Mouse (Mus musculus) ES-E14 (cell line): ENCODE data around the gene Ccdc71. TPM values are rescaled to one million over a fixed set of nuclear protein-coding genes. Genes with fewer than 3 reads are reported as not detected.

Experiments used
- DNase-seq: peaks from one replicate; pipeline ENCODE4 v3.0.0-alpha.2; 2013; ENCODE audit warnings: low read depth, low spot score
- H3K27ac ChIP-seq: 2 replicates; pipeline ENCODE4 v1.5.1; 2012; ENCODE audit warnings: low read depth, mild to moderate bottlenecking, low read length, moderate library complexity, mixed read lengths; ENCODE audit not compliant: poor library complexity, insufficient read depth, severe bottlenecking
- H3K36me3 ChIP-seq: 2 replicates; pipeline ENCODE4 v1.6.1; 2012; ENCODE audit warnings: mild to moderate bottlenecking, low read length, moderate library complexity, mixed read lengths; ENCODE audit not compliant: control insufficient read depth, poor library complexity, insufficient read depth, severe bottlenecking
- H3K4me1 ChIP-seq, 2 experiments: fragments of 150-350 bp in 1 of 2; sonication (generic) in 1 of 2; 2 replicates each; pipeline ENCODE4 v1.6.1; 2012; ENCODE audit warnings: low read length in 2 of 2, mild to moderate bottlenecking in 1 of 2, mixed read lengths in 1 of 2; ENCODE audit not compliant: control insufficient read depth in 2 of 2, insufficient read depth in 2 of 2, poor library complexity in 1 of 2
- H3K4me3 ChIP-seq, 2 experiments: fragments of 150-350 bp in 1 of 2; sonication (generic) in 1 of 2; 2 replicates each; pipeline ENCODE4 v1.5.1; 2012; ENCODE audit warnings: low read length in 2 of 2, low read depth in 1 of 2, mild to moderate bottlenecking in 1 of 2, mixed read lengths in 1 of 2; ENCODE audit not compliant: insufficient read depth in 1 of 2, poor library complexity in 1 of 2, severe bottlenecking in 1 of 2
- H3K9ac ChIP-seq: 2 replicates; pipeline ENCODE4 v1.6.1; 2012; ENCODE audit warnings: low read depth, mild to moderate bottlenecking, low read length, mixed read lengths; ENCODE audit not compliant: poor library complexity, insufficient read depth, severe bottlenecking
- H3K9me3 ChIP-seq: fragments of 150-350 bp; sonication (generic); 2 replicates; pipeline ENCODE4 v1.6.1; 2012; ENCODE audit warnings: low read depth, mild to moderate bottlenecking, low read length; ENCODE audit not compliant: control insufficient read depth, insufficient read depth
- CHD2 ChIP-seq: IDR thresholded peaks from 2 replicates; pipeline ENCODE4 v1.6.1; 2014; ENCODE audit warnings: mild to moderate bottlenecking, low read depth, low read length, inconsistent platforms
- HCFC1 ChIP-seq: IDR thresholded peaks from 2 replicates; pipeline ENCODE4 v1.6.1; 2012; ENCODE audit warnings: low read length, inconsistent platforms, borderline replicate concordance; ENCODE audit not compliant: insufficient read depth
- MAFK ChIP-seq: IDR thresholded peaks from 2 replicates; pipeline ENCODE4 v1.6.1; 2014; ENCODE audit warnings: mild to moderate bottlenecking, low read depth, low read length, inconsistent platforms; ENCODE audit not compliant: insufficient read depth
- ZC3H11A ChIP-seq: IDR thresholded peaks from 2 replicates; pipeline ENCODE4 v1.6.1; 2012; ENCODE audit warnings: low read depth, mild to moderate bottlenecking, inconsistent platforms, low read length, borderline replicate concordance
- ZNF384 ChIP-seq: IDR thresholded peaks from 2 replicates; pipeline ENCODE4 v1.6.1; 2012; ENCODE audit warnings: low read depth, low read length, inconsistent platforms
- in situ Hi-C, 2 experiments: fragments of 600-800 bp; cut with MboI; formaldehyde crosslinking; loops; one replicate each; pipeline ENCODE4 v1.15.1; 2025; ENCODE audit warnings: low sequenced_read_pairs in 2 of 2, inconsistent platforms in 1 of 2; ENCODE audit not compliant: unreplicated experiment in 2 of 2
- total RNA-seq: library from RNA; depleted of rRNA; stranded (reverse); fragments of 300-350 nt; gene quantifications from 2 replicates; pipeline ENCODE4 v1.2.3, GENCODE M21; 2012

The Ccdc71 gene
- total RNA-seq, 1 experiment: 18.6 TPM

- Histone ChIP-seq H3K36me3 (no peaks in the 10 kb centered on the region), H3K9me3 (no peaks in the 10 kb centered on the region), H3K4me1 (peaks cover 1 to 10% of the 10 kb centered on the region in 2 experiments; a peak in 2 of 4 replicates), H3K4me3 (peak within 1 kb of the TSS; percentile 58 to 59), H3K27ac (no peak within 1 kb of the TSS; the same call in 1 of the 2 replicates), H3K9ac (peak within 1 kb of the TSS; percentile 56)
- peak; percentile 85 for DNase-seq
- in situ Hi-C loops: no loop called here
- TF ChIP-seq ZC3H11A (no peak), ZNF384 (no peak), CHD2 (0 out of 2 replicates have a peak, but pooled peaks have one; percentile 36), MAFK (no peak), HCFC1 (no peak)
Measured at GRCm38 (mm10) chr9:108479721-108480351, 19.5 kb downstream of the Ccdc71 start, which contains the start of gene Lamb2. TSS of gene Lamb2 (plus strand) at chr9:108479736.

- no peak for DNase-seq
- Histone ChIP-seq H3K27ac (no peak overlapping the region), H3K4me1 (peaks cover 1 to 10% of the 10 kb centered on the region in 2 experiments; a peak in 2 of 4 replicates), H3K9me3 (no peaks in the 10 kb centered on the region), H3K9ac (no peak overlapping the region), H3K36me3 (no peaks in the 10 kb centered on the region), H3K4me3 (peak overlapping the region in 1 of 2 experiments; percentile 58; a peak in 2 of 4 replicates)
- no peak for TF ChIP-seq CHD2
- in situ Hi-C loops: no loop called here
Measured at GRCm38 (mm10) chr9:108480813-108481519, 20.6 kb downstream of the Ccdc71 start.

- no peak overlapping the region for H3K27ac ChIP-seq
- no peaks in the 10 kb centered on the region for H3K9me3 ChIP-seq
- H3K9ac ChIP-seq: no peak overlapping the region
- TF ChIP-seq CHD2: no peak
- TF ChIP-seq ZNF384: no peak
- no peak for TF ChIP-seq MAFK
- no peak for TF ChIP-seq HCFC1
- TF ChIP-seq ZC3H11A: no peak
- in situ Hi-C loops: no loop called here
- no peak for DNase-seq
- H3K4me1 ChIP-seq: peaks cover 1 to 10% of the 10 kb centered on the region in 2 experiments; a peak in 2 of 4 replicates
- H3K36me3 ChIP-seq: peaks cover 2% of the 10 kb centered on the region; the same call in 1 of the 2 replicates
- H3K4me3 ChIP-seq: no peak overlapping the region
Measured at GRCm38 (mm10) chr9:108481520-108482210, 21.3 kb downstream of the Ccdc71 start.

- H3K36me3 ChIP-seq: peaks cover 3% of the 10 kb centered on the region; the same call in 1 of the 2 replicates
- H3K9ac ChIP-seq: no peak overlapping the region
- no peaks in the 10 kb centered on the region for H3K9me3 ChIP-seq
- no peak overlapping the region for H3K4me3 ChIP-seq
- H3K4me1 ChIP-seq: peaks cover 1 to 10% of the 10 kb centered on the region in 2 experiments; a peak in 2 of 4 replicates
- TF ChIP-seq MAFK: no peak
- no peak for TF ChIP-seq ZNF384
- no peak for TF ChIP-seq CHD2
- no peak for TF ChIP-seq HCFC1
- TF ChIP-seq ZC3H11A: no peak
- no peak overlapping the region for H3K27ac ChIP-seq
- DNase-seq: no peak
- in situ Hi-C loops: no loop called here
Measured at GRCm38 (mm10) chr9:108483051-108483790, 22.9 kb downstream of the Ccdc71 start.
